Mouse (Mus musculus) CH12.LX (cell line): Measurements from ENCODE around the gene Myl9.

Source experiments
- CTCF ChIP-seq, 2 experiments: IDR thresholded peaks in 1 of 2; conservative IDR thresholded peaks in 1 of 2; 2 replicates each; pipeline ENCODE4 v1.5.1; 2011 to 2012; ENCODE audit warnings: low read depth in 2 of 2, low read length in 2 of 2, improper control_type of control experiment in 1 of 2, inconsistent platforms in 1 of 2, mild to moderate bottlenecking in 1 of 2, moderate library complexity in 1 of 2
- E2F4 ChIP-seq: IDR thresholded peaks from 2 replicates; pipeline ENCODE4 v1.6.1; 2011; ENCODE audit warnings: low read depth, low read length, improper control_type of control experiment; ENCODE audit not compliant: insufficient replicate concordance
- EP300 ChIP-seq: IDR thresholded peaks from 2 replicates; pipeline ENCODE4 v1.6.1; 2011; ENCODE audit warnings: low read length, improper control_type of control experiment
- MAFK ChIP-seq: IDR thresholded peaks from 2 replicates; pipeline ENCODE4 v1.6.1; 2011; ENCODE audit warnings: low read length, improper control_type of control experiment; ENCODE audit not compliant: insufficient replicate concordance
- MAX ChIP-seq: IDR thresholded peaks from 2 replicates; pipeline ENCODE4 v1.6.1; 2011; ENCODE audit warnings: low read length, improper control_type of control experiment
- SMC3 ChIP-seq: IDR thresholded peaks from 2 replicates; pipeline ENCODE4 v1.6.1; 2011; ENCODE audit warnings: low read depth, low read length, improper control_type of control experiment

DNA sequence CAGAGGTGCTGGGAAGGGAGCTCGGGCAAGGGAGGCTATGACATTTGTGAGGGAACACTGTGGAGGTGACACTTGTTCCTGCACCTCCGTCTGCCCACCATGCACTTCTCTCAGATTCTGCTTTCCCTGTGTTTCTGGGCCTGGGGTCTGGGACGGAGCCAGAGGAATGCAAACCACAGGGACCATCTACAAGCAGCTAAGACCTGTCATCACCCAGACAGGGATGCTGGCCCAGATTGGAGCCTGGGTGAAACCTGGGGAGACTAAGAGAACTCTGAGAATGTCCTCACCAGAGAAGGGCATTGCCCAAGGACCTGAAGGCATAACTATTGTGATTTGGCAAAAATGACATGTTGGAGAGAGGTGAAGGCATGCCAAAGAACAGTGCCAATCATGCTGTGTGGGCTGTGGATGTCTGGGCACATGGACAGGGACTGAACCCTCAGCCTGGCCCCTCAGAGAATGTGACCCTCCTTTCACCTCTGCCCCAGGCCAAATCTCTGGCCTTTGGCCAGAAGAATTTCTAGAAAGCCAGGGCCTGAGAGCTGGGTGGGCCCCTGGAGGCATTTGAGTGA lies 39.4 kb upstream of the Myl9 start:
- no peak for TF ChIP-seq MAX
- TF ChIP-seq CTCF (conservative IDR thresholded peaks at IDR 0.05 in 1 of 2, IDR thresholded peaks at IDR 0.05 in 1 of 2; ENCODE audit: low read depth in 2 of 2, low read length in 2 of 2), result no peak
- TF ChIP-seq MAFK, result no peak
- TF ChIP-seq E2F4, result no peak
- TF ChIP-seq EP300, result no peak
- no peak for TF ChIP-seq SMC3
